Mouse (Mus musculus) neural tube, embryonic 10.5 days (tissue): Measurements from ENCODE around the gene Macc1.

Source experiments
- DNase-seq: peaks from one replicate; pipeline ENCODE4 v3.0.0-alpha.2; 2017; ENCODE audit warnings: low spot score; ENCODE audit errors: extremely low spot score

Macc1 gene

GRCm38 (mm10) chr12:119483922-119484631 is 170.0 kb downstream of the Macc1 start:
- no peak for DNase-seq

GRCm38 (mm10) chr12:119511145-119511544 is 197.1 kb downstream of the Macc1 start:
- DNase-seq: no peak
